Mouse (Mus musculus) kidney, adult 2 months (tissue): Measurements from ENCODE around the gene B4galt5. TPM values are rescaled to one million over a fixed set of nuclear protein-coding genes. Genes with fewer than 3 reads are reported as not detected.
A peak's percentile ranks its signal among the peaks of the same experiment; 100 is the strongest.

Source experiments
- DNase-seq: peaks from one replicate; pipeline ENCODE4 v3.0.0; 2021
- H3K27ac ChIP-seq: fragments of 200-500 bp; 2 replicates; pipeline ENCODE4 v1.5.1; 2012; ENCODE audit warnings: low read depth, low read length, control low read depth, inconsistent platforms; ENCODE audit not compliant: insufficient read depth
- H3K27me3 ChIP-seq: fragments of 200-500 bp; replicated peaks from 2 replicates; pipeline ENCODE4 v1.6.1; 2012; ENCODE audit warnings: mild to moderate bottlenecking, moderate library complexity, low read length, inconsistent platforms; ENCODE audit not compliant: control insufficient read depth, insufficient read depth
- H3K36me3 ChIP-seq: fragments of 200-500 bp; 2 replicates; pipeline ENCODE4 v1.6.1; 2012; ENCODE audit warnings: mild to moderate bottlenecking, moderate library complexity, low read length, inconsistent platforms; ENCODE audit not compliant: control insufficient read depth, insufficient read depth
- H3K4me1 ChIP-seq: fragments of 200-500 bp; 2 replicates; pipeline ENCODE4 v1.6.1; 2011; ENCODE audit warnings: low read length; ENCODE audit not compliant: control insufficient read depth, insufficient read depth
- H3K4me3 ChIP-seq: fragments of 200-500 bp; 2 replicates; pipeline ENCODE4 v1.5.1; 2011; ENCODE audit warnings: mild to moderate bottlenecking, low read depth, low read length, control low read depth; ENCODE audit not compliant: insufficient read depth
- CTCF ChIP-seq: fragments of 200-500 bp; conservative IDR thresholded peaks from 2 replicates; pipeline ENCODE4 v1.5.1; 2011; ENCODE audit warnings: low read depth, mild to moderate bottlenecking, control low read depth, low read length, moderate library complexity, mixed read lengths; ENCODE audit not compliant: insufficient read depth, insufficient read length
- POLR2A ChIP-seq: fragments of 200-500 bp; IDR thresholded peaks from one replicate; pipeline ENCODE4 v1.6.1; 2011; ENCODE audit warnings: low read depth, low read length, control low read depth
- whole genome bisulfite sequencing: fragments of 180-500 bp; shearing (Covaris S2); methylation state at CpG from one replicate; pipeline ENCODE4 v1.1.7; 2018; 5-methylcytosine and 5-hydroxymethylcytosine counted together
- polyA plus RNA-seq: library from polyadenylated mRNA; depleted of rRNA; stranded (reverse); fragments of >200 nt; gene quantifications from 2 replicates; pipeline ENCODE4 v1.2.3, GENCODE M21; 2012

Gene B4galt5
- polyA plus RNA-seq, 1 experiment = 51.5 TPM

DNA sequence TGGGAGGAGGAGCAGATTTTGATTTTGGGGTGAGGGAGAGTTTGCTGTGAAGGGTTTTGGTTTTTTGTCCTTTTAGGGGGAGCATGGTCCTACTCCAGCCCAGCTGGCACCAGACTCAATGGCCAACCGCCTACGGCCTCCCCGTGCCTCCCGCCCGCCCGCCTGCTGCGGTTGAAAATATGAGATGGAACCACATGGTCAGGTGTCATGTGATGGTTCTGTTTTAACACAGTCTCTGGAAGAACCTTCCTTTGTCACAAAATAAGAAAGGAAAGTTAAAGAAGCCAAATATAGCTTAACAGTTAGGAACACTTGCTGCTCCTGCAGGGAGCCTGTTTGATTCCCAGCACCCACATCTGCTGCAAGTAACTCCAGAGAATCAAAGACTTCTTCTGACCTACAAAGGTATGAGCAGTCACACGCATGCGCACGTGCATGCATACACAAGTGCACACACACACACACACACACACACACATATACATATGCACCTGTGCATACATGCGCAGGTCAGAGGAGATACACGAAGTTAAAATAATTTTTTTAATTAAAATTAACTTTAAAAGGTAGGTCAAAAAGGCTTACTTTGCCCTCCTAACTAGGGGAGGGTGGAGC is 25.3 kb upstream of the B4galt5 start:
- Histone ChIP-seq H3K27ac (no peak overlapping the region), H3K4me1 (no peaks in the 10 kb centered on the region), H3K4me3 (no peak overlapping the region), H3K27me3 (no peaks in the 10 kb centered on the region), H3K36me3 (no peaks in the 10 kb centered on the region)
- no peak for TF ChIP-seq CTCF
- no peak for TF ChIP-seq POLR2A
- WGBS = 94% methylated on average over 12 of the region's 12 CpGs
- no peak for DNase-seq

DNA sequence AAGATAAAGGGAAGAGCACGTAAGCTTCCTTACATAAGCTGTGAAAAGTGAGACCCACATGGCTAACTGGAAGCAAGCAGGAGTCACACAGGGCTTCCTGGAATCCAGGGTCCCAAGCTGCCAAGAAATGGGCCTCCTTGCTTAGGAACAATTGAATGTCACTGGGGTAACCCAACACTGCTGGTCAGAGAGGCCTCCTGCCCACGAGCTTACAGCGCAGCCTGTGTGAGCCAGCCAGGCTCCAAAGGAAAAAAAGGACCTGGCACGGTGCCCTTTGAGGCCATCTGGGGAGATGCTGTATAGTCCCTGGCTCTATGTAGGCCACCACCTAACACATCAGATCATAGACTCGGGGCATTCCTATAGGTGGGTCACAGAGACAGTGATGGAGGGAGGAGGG is 24.3 kb upstream of the B4galt5 start:
- DNase-seq = no peak
- WGBS = 64% methylated on average over 5 of the region's 5 CpGs

DNA sequence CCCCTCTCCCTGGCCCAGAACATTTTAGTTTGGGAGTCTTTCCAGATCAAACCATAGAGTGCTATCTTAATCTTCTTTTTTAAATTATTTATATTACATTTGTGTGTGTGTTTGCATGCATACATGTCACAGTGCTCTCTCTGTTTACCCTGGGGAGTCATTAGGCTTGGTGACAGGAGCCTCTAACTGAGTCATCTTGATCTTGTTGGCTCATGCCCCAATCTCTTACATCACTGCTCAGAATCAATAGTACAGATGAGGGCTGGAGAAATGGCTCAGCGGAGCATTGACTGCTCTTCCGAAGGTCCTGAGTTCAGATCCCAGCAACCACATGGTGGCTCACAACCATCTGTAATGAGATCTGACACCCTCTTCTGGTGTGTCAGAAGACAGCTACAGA is 22.5 kb upstream of the B4galt5 start:
- no peak for TF ChIP-seq CTCF
- no peak for TF ChIP-seq POLR2A
- no peak for DNase-seq
- WGBS = 94% methylated on average over 2 of the region's 2 CpGs

More for the DNA sequence above, 24.3 kb upstream of the B4galt5 start:
- no peaks in the 10 kb centered on the region for H3K36me3 ChIP-seq
- H3K4me3 ChIP-seq = no peak overlapping the region
- no peak overlapping the region for H3K27ac ChIP-seq
- TF ChIP-seq POLR2A (no peak), CTCF (no peak)
- no peaks in the 10 kb centered on the region for H3K27me3 ChIP-seq
- no peaks in the 10 kb centered on the region for H3K4me1 ChIP-seq

DNA sequence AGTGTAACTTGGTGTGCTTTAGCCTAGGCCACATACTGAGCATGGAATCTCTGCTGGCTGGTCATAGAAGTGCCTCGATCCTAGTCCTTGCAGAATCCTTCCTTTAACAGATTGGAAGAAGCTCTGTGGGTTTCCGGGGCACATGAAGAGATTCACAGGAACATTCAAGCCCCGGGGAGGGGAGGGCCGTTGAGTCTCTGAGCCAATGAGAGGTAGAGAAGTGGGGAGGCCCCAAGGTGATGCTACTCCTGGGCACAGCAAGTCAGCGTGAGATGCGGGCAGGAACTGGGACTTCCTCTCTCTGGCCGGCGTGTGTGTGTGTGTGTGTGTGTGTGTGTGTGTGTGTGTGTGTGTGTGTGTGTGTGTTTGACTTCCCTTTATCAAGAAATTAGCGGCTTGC is 19.3 kb upstream of the B4galt5 start:
- H3K27ac ChIP-seq = no peak overlapping the region
- 69% methylated on average over 9 of the region's 9 CpGs for WGBS
- H3K4me3 ChIP-seq = no peak overlapping the region
- H3K36me3 ChIP-seq = no peaks in the 10 kb centered on the region
- peak; percentile 47 for DNase-seq
- no peaks in the 10 kb centered on the region for H3K4me1 ChIP-seq
- TF ChIP-seq CTCF (no peak), POLR2A (no peak)
- no peaks in the 10 kb centered on the region for H3K27me3 ChIP-seq

More for the DNA sequence above, 22.5 kb upstream of the B4galt5 start:
- Histone ChIP-seq H3K36me3 (no peaks in the 10 kb centered on the region), H3K4me1 (no peaks in the 10 kb centered on the region), H3K4me3 (no peak overlapping the region), H3K27ac (no peak overlapping the region), H3K27me3 (no peaks in the 10 kb centered on the region)

DNA sequence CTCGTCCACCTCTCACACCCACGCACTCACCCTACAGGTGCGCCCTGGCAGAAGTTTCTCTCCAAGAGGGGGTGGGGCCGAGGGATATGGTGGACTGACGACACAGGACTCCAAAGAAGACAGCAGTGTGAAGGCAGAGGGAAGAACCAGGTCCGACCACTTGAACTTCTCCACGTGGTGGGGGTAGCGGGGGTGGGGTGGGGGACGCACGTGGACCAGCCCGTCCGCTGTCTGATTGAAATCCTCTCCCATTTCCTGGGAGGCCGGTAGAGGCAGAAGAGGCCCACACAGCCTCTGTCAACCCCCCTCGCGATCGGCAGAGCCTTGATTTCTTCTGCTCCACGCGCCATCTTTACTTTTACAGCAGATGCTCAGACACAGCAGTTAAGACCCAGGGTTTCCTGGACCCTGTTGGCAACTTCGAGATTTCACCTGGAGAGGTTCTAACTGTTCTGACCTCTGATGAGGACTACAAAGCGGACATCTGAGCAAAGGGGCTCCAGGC is 18.8 kb upstream of the B4galt5 start:
- Histone ChIP-seq H3K27me3 (no peaks in the 10 kb centered on the region), H3K36me3 (no peaks in the 10 kb centered on the region), H3K4me1 (no peaks in the 10 kb centered on the region), H3K27ac (no peak overlapping the region), H3K4me3 (no peak overlapping the region)
- 60% methylated on average over 20 of the region's 20 CpGs for WGBS
- no peak for TF ChIP-seq CTCF
- TF ChIP-seq POLR2A = no peak
- no peak for DNase-seq

DNA sequence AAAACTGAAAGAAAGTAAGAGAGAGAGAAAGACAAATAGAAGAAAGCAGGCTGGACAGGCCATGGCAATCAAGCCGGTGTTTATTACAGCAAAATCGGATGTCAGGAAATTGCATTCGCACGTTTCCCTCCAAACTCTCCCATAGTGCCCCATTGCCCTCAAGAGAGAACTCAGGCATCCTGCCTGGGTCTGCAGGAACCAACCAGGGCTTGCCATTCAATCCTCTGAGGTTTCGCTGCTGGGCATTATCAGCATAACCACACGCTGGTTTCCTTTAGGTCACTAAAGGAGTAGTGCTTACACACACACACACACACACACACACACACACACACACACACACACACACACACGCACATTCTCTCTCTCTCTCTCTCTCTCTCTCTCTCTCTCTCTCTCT is 18.3 kb upstream of the B4galt5 start:
- H3K4me3 ChIP-seq = no peak overlapping the region
- WGBS = 47% methylated on average over 7 of the region's 7 CpGs
- no peak for TF ChIP-seq CTCF
- no peak for TF ChIP-seq POLR2A

DNA sequence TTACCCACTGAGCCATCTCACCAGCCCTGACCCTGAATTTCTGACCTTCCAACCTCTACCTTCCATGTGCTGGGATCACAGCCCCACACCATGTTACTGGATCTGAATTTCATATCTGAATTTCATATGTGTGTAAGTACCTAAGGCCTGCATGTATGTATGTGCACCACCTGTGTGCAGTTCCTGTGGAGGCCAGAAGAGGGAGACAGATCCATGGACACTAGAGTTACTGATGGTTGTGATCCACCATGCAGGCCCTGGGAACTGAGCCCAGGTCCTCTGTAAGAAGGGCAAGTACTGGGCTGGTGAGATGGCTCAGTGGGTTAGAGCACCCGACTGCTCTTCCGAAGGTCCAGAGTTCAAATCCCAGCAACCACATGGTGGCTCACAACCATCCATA is 16.1 kb upstream of the B4galt5 start:
- H3K36me3 ChIP-seq = no peaks in the 10 kb centered on the region
- 100% methylated on average over 2 of the region's 2 CpGs for WGBS
- no peak for DNase-seq
- no peaks in the 10 kb centered on the region for H3K4me1 ChIP-seq
- H3K27me3 ChIP-seq = no peaks in the 10 kb centered on the region
- H3K4me3 ChIP-seq = no peak overlapping the region
- no peak overlapping the region for H3K27ac ChIP-seq
- TF ChIP-seq CTCF = 0 out of 2 replicates have a peak, but pooled peaks have one; percentile 13
- no peak for TF ChIP-seq POLR2A

More for the DNA sequence above, 18.3 kb upstream of the B4galt5 start:
- H3K36me3 ChIP-seq = no peaks in the 10 kb centered on the region
- no peak for DNase-seq
- H3K27me3 ChIP-seq = no peaks in the 10 kb centered on the region
- H3K27ac ChIP-seq = no peak overlapping the region
- H3K4me1 ChIP-seq = no peaks in the 10 kb centered on the region
